Mouse (Mus musculus): Measurements from ENCODE around the gene Snx21. TPM values are rescaled to one million over a fixed set of nuclear protein-coding genes. Genes with fewer than 3 reads are reported as not detected.
A peak's percentile ranks its signal among the peaks of the same experiment; 100 is the strongest.
"Not testable (repeated sequence)": the region's sequence is repeated elsewhere in the genome, so short reads cannot be mapped to it uniquely, and the experiment has no call there.

Gene Snx21
- total RNA-seq, 1 experiment = 7.0 TPM

GRCm38 (mm10) chr2:164794293-164794692 lies 8.7 kb downstream of the Snx21 start:
- no peak overlapping the region for H3K9ac ChIP-seq (ENCODE audit: insufficient read depth, low read depth, low read length, poor library complexity, severe bottlenecking)
- no peak overlapping the region for H3K4me3 ChIP-seq (ENCODE audit: insufficient read depth in 1 of 2, low read depth in 1 of 2, low read length in 2 of 2, poor library complexity in 1 of 2, severe bottlenecking in 1 of 2)
- in situ Hi-C loops (cut with MboI; ENCODE audit: low sequenced_read_pairs in 2 of 2, unreplicated experiment in 2 of 2) = no loop called here
- no peak overlapping the region for H3K27ac ChIP-seq (ENCODE audit: insufficient read depth, low read depth, low read length, poor library complexity, severe bottlenecking)
- peaks cover 34% of the 10 kb centered on the region for H3K36me3 ChIP-seq (ENCODE audit: control insufficient read depth, insufficient read depth, low read length, poor library complexity, severe bottlenecking)
- H3K9me3 ChIP-seq (ENCODE audit: control insufficient read depth, insufficient read depth, low read depth, low read length) = no peaks in the 10 kb centered on the region
- TF ChIP-seq ZNF384 (IDR thresholded peaks at IDR 0.05; ENCODE audit: low read depth, low read length) (peak; percentile 62), HCFC1 (IDR thresholded peaks at IDR 0.05; ENCODE audit: borderline replicate concordance, insufficient read depth, low read length) (no peak)
- peaks cover 3 to 16% of the 10 kb centered on the region in 2 experiments; a peak in 2 of 4 replicates for H3K4me1 ChIP-seq (ENCODE audit: control insufficient read depth in 2 of 2, insufficient read depth in 2 of 2, low read length in 2 of 2, poor library complexity in 1 of 2)
- DNase-seq (ENCODE audit: low read depth, low spot score) = peak; percentile 81

DNA sequence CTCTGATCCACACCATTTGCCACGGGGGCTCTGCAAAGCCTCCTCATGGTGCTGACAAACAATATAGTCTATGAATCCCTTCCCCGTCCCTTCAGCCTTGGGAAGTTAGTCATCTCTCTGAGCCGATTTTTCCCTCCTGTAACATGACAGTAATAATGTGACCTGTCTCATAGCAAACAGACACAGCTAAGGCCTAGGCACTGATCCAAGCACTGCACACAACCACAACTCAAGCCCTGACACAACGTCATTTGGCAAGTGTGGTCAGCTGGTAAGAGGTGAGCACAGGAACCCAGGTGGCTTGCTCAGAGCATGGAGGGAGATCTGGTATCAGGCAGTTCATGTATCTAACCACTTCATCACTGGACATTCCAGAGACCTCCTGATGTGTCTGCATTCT lies 10.2 kb downstream of the Snx21 start:
- no peak for DNase-seq (ENCODE audit: low read depth, low spot score)
- in situ Hi-C loops (cut with MboI; ENCODE audit: low sequenced_read_pairs in 2 of 2, unreplicated experiment in 2 of 2) = no loop called here
- TF ChIP-seq HCFC1 (IDR thresholded peaks at IDR 0.05; ENCODE audit: borderline replicate concordance, insufficient read depth, low read length) (no peak), CHD2 (IDR thresholded peaks at IDR 0.05; ENCODE audit: low read depth, low read length) (no peak), ZC3H11A (IDR thresholded peaks at IDR 0.05; ENCODE audit: borderline replicate concordance, low read depth, low read length) (no peak)
- H3K27ac ChIP-seq (ENCODE audit: insufficient read depth, low read depth, low read length, poor library complexity, severe bottlenecking) = no peak overlapping the region
- peaks cover 40% of the 10 kb centered on the region for H3K36me3 ChIP-seq (ENCODE audit: control insufficient read depth, insufficient read depth, low read length, poor library complexity, severe bottlenecking)
- no peak overlapping the region for H3K9ac ChIP-seq (ENCODE audit: insufficient read depth, low read depth, low read length, poor library complexity, severe bottlenecking)
- H3K9me3 ChIP-seq (ENCODE audit: control insufficient read depth, insufficient read depth, low read depth, low read length) = no peaks in the 10 kb centered on the region
- H3K4me3 ChIP-seq (ENCODE audit: insufficient read depth in 1 of 2, low read depth in 1 of 2, low read length in 2 of 2, poor library complexity in 1 of 2, severe bottlenecking in 1 of 2) = no peak overlapping the region
- peaks cover 3 to 12% of the 10 kb centered on the region in 2 experiments; a peak in 2 of 4 replicates for H3K4me1 ChIP-seq (ENCODE audit: control insufficient read depth in 2 of 2, insufficient read depth in 2 of 2, low read length in 2 of 2, poor library complexity in 1 of 2)

GRCm38 (mm10) chr2:164798554-164798953 lies 12.9 kb downstream of the Snx21 start:
- Histone ChIP-seq H3K4me1 (ENCODE audit: control insufficient read depth in 2 of 2, insufficient read depth in 2 of 2, low read length in 2 of 2, poor library complexity in 1 of 2) (peaks cover under 1 to 10% of the 10 kb centered on the region in 2 experiments; a peak in 1 of 4 replicates), H3K36me3 (ENCODE audit: control insufficient read depth, insufficient read depth, low read length, poor library complexity, severe bottlenecking) (peaks cover 32% of the 10 kb centered on the region)
- in situ Hi-C loops (cut with MboI; ENCODE audit: low sequenced_read_pairs in 2 of 2, unreplicated experiment in 2 of 2); H3K9me3 ChIP-seq (ENCODE audit: control insufficient read depth, insufficient read depth, low read depth, low read length); H3K27ac ChIP-seq (ENCODE audit: insufficient read depth, low read depth, low read length, poor library complexity, severe bottlenecking); H3K4me3 ChIP-seq (ENCODE audit: insufficient read depth in 1 of 2, low read depth in 1 of 2, low read length in 2 of 2, poor library complexity in 1 of 2, severe bottlenecking in 1 of 2); DNase-seq (ENCODE audit: low read depth, low spot score); H3K9ac ChIP-seq (ENCODE audit: insufficient read depth, low read depth, low read length, poor library complexity, severe bottlenecking): not testable (repeated sequence)

- Histone ChIP-seq H3K4me3 (ENCODE audit: insufficient read depth in 1 of 2, low read depth in 1 of 2, low read length in 2 of 2, poor library complexity in 1 of 2, severe bottlenecking in 1 of 2) (no peak overlapping the region), H3K36me3 (ENCODE audit: control insufficient read depth, insufficient read depth, low read length, poor library complexity, severe bottlenecking) (peaks cover 26% of the 10 kb centered on the region), H3K4me1 (ENCODE audit: control insufficient read depth in 2 of 2, insufficient read depth in 2 of 2, low read length in 2 of 2, poor library complexity in 1 of 2) (peaks cover 0 to 7% of the 10 kb centered on the region in 2 experiments; a peak in 1 of 4 replicates), H3K27ac (ENCODE audit: insufficient read depth, low read depth, low read length, poor library complexity, severe bottlenecking) (no peak overlapping the region), H3K9me3 (ENCODE audit: control insufficient read depth, insufficient read depth, low read depth, low read length) (no peaks in the 10 kb centered on the region), H3K9ac (ENCODE audit: insufficient read depth, low read depth, low read length, poor library complexity, severe bottlenecking) (no peak overlapping the region)
- in situ Hi-C loops (cut with MboI; ENCODE audit: low sequenced_read_pairs in 2 of 2, unreplicated experiment in 2 of 2) = no loop called here
- no peak for TF ChIP-seq ZC3H11A (IDR thresholded peaks at IDR 0.05; ENCODE audit: borderline replicate concordance, low read depth, low read length)
- no peak for TF ChIP-seq MAFK (IDR thresholded peaks at IDR 0.05; ENCODE audit: insufficient read depth, low read depth, low read length)
- no peak for TF ChIP-seq HCFC1 (IDR thresholded peaks at IDR 0.05; ENCODE audit: borderline replicate concordance, insufficient read depth, low read length)
- no peak for DNase-seq (ENCODE audit: low read depth, low spot score)
These were observed 14.8 kb downstream of the Snx21 start for GRCm38 (mm10) chr2:164800252-164801004.
